Mouse (Mus musculus) heart, adult 2 months (tissue): ENCODE measurements around the gene C2.
A peak's percentile ranks its signal among the peaks of the same experiment; 100 is the strongest.

Source experiments
- CTCF ChIP-seq: fragments of 200-600 bp; IDR thresholded peaks from 2 replicates; pipeline ENCODE4 v1.8.1; 2022; ENCODE audit warnings: antibody characterized with exemption, mild to moderate bottlenecking, moderate library complexity
- EP300 ChIP-seq: fragments of 200-500 bp; IDR thresholded peaks from 2 replicates; pipeline ENCODE4 v1.6.1; 2011; ENCODE audit warnings: low read depth, low read length, control low read depth; ENCODE audit not compliant: insufficient read depth

DNA sequence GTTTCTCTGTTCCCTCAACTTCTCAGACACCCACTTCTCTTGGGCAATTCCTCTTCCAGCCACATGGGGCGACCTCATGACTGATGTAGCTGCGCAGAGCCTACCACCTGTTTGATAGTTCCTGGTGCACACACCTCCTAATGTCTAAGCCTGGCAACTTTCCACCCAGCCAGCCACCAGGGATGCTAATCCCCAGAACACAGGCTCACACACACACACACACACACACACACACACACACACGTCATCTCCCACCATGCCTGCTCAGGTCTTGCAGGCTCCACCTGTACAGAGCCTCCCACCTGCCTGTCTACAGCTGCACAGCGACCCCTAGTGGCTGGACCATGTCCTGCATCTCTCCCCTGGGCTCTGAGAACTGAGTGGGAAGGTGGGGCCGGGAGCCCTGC lies 13.9 kb upstream of the C2 start:
- TF ChIP-seq EP300 (peak; percentile 78; the same call in 1 of the 2 replicates), CTCF (peak; percentile 87)
